Mouse (Mus musculus) frontal cortex, postnatal 25 days (tissue): ENCODE measurements around the gene Fbxo31.

ENCODE experiments used
- DNase-seq, 2 experiments: peaks; one replicate each; pipeline ENCODE4 v3.0.0; 2022; ENCODE audit warnings: low spot score in 2 of 2

The Fbxo31 gene

DNA sequence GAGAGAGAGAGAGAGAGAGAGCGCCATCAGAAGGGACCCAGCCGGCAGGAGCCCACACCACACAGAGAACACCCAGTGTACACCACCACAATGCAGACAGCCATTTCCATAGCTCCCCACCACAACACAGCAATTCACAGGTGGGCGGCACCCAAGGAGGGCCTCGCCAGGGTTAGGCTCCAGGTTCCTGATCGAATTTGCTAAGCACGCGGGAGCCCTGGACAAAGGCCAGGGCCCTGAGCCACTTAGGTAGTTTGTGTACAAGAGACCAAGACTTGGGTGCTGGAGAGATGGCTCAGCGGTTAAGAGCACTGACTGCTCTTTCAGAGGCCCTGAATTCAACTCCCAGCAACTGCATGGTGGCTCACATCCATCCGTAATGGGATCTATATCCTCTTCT is 26.1 kb downstream of the Fbxo31 start:
- no peak for DNase-seq

DNA sequence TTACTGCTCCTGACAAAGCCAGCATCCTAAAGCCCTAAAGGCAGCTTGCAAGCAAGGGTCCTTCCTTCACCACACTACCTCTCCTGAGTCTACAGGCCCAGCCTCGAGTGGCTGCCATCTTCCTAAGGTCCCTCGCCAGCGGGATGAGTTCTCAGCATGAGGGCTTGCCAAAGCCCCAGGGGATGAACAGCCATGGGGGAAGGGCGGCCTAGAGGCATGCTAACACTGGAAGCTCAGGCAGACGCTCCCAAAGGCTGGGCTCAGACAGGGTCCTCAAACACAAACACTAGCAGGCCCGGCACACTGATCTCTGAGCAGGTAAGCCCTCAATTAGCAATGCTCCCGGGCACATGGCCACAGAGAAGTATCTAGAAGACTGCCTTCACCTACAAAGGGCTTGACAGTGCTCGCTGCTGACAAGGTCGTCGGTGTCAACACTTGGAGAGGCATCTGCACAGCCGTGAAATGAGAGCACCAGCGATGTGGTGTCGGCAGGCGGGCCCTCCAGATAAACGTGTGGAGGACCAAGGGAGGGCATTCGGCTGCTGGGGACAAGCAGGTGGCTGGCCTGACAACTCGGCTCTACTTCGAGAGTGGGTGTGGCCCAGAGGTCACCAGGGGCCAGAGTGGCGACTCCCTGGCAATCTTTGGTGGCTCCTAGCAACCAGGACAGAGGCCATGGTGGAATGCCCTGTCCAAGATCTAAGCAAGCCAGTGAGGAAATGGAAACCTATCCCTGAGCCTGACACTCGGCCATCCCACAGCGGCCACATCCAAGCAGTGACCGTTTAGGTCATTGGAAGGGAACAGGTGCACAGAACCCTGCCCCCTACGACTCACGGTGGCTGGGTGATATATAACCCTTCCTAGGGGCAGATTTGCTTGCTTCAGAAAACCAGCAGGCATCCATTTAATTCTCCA is 27.3 kb downstream of the Fbxo31 start:
- no peak for DNase-seq

DNA sequence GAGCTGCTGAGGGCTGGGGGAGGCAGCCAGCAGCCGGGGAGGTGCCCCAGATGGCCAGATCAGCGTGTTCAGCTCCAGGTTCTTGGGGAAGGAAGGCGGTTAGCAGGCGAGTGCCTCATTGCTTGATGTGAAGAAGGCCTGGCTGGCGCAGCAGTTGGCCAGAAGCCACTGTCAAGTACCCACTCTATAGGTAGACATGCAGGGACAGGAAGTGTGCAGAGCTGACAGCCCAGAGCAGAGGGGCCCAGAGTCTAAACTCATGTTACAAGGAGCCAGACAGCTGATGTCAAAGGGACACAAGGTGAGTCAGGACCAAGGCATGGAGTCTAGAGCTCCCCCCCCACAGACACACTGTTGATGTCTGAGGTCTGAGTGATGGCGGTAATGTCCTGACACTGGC is 28.6 kb downstream of the Fbxo31 start:
- no peak for DNase-seq

DNA sequence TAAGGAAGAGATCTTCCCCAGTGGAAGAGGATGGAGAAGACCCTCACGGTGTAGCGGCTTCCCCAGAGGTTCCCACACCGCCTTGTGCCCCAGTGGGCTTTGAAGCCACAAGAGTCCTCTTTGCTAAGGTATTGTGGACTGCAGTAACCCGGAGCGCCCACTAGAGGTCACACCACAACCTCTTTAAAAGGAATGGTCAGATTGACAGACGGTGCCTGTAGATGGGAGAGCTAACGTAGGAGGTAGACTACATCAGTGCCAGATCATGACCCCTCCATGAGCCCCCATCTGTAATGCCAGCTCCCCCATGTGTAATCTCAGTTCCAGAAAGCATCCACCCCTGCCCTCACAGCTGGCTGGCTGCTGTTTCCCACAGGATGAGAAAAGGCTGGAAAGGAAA is 31.5 kb downstream of the Fbxo31 start:
- peak; percentile 66 to 67 for DNase-seq

DNA sequence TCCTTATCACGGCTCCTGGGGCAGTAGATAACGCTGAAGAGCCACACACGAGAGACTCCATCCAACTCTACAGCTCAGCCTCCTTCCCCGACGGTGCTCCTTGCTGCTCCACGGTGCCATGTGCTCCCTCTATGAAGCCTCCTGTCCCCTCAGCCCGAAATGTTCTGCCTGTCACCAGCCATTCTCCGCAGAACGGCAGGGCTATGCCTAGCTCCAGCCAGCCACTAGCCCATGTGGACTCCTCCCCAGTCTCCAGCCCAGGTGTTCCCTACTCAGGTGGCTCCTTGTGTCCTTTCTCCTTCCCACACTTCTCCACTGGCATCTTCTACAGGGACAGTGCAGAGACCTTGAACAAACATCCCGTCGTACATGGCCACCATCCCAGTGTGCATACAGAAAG is 33.7 kb downstream of the Fbxo31 start:
- no peak for DNase-seq

DNA sequence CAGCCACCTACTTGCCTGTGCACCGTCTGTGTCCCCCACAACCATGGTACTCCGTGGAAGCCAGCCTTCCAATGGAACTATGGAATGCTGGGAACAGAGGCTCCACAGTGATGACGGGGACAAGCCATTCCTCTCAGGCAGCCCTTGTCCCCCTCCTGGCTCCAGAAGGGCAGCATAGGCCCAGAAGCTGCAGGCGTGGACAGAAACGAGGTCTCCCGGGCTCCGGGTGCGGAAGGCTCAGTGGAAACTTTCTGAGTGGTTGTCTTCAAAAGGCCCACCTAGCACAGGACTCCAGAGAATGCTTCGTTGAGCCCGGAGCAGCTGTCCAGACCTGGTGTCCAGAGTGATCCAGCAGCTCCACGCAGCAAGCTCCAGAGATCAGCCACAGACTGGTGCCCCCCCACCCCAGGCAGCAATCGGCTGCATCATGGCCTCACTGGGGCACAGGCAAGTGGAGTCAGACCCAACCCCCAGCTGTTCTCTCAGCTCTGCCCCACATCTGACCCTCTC is 34.3 kb downstream of the Fbxo31 start, which contains the start of gene 1700018B08Rik:
TSS of gene 1700018B08Rik (minus strand) at position 45 of the 510 bp plus-strand sequence.
- no peak for DNase-seq

DNA sequence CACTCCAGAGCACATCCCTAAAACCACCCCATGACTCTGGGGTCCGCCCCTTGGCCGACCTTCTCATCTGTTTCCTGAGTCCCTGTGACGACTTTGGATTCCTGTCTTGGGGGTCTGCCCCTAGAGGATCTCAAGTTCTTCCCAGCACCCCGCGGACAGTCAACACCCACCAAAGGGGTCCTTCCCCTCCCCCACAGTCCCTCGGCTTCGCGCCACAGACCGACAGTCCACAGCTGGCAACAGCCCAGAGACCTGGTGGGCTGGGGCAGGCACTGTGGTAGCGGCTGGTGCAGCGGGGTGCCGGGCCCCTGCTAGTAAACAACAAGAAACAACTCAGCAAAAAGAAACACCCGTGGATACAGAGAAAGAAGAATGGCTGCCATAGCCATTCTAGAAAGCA is 35.7 kb downstream of the Fbxo31 start:
- DNase-seq: no peak

DNA sequence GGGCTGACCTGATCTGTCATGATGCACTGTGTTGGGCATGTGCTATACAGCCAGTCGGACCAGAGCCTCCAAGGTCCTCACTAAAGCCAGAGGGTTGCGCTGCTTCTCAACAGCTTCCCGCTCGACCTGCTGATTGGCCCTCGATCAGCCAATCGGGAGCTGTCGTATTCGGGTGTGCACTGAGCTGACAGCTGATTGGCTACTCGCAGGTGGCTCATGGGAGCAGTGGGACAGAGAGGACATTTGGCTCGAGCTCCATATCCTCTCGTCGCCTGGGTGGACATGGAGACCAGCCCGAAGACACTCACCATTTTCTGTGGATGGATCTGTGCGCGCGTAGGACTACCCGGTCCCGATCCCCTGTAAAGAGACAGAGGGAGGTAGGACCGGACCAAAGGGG is 36.7 kb downstream of the Fbxo31 start:
- no peak for DNase-seq

DNA sequence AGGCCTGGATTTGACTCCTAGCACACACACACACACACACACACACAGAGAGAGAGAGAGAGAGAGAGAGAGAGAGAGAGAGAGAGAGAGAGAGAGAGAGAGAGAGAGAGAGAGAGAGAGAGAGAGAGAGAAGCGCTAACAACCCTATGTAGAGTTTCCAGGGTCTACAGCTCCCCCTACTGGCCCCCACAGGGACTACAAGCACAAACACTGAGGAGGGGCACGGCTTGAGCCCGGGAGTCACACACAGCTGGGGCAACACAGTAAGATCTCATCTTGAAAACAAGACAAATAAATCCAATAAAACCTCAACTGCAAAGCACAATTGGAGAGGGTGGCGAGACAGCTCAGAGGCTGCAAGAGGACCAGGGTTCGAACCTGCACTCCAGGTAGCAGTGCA is 46.2 kb downstream of the Fbxo31 start:
- DNase-seq: no peak

DNA sequence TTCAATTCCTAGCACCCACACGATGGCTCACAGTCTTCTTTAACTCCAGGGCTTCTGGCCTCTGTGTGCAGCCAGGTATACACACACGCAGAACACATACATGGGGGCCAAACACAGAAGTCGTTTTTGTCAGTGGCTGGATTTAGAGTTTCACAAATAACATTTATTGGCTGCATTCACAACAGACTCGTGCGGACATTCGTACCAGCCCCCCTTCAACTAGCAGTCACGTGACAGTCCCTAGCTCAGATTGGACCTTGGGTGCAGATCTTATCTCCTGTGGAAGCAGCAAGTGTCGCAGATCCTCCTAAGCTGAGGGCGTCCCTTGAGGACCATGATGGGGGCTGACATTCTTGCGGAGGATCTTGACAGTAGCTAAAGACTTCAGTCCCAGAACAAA is 48.0 kb downstream of the Fbxo31 start:
- no peak for DNase-seq

DNA sequence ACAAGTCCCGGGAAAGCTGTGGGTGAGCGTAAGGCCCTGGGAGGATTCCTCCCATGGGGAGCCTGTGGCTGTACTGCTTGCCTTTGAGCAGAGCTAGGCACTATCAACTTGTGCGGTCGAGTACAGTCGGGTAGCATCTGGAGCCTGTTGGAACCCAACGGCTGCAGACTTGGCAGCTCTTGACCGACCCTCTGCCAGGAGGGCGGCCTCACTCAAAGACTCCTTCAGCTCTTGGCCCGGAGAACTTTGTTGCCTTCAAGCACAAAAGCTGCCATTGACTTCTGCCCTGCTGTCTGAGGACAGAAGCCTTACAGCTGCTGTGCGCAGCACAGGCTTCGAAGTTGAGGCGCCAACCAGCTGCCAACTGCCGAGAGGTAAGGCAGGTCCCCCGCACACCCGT is 49.8 kb downstream of the Fbxo31 start:
- no peak for DNase-seq

DNA sequence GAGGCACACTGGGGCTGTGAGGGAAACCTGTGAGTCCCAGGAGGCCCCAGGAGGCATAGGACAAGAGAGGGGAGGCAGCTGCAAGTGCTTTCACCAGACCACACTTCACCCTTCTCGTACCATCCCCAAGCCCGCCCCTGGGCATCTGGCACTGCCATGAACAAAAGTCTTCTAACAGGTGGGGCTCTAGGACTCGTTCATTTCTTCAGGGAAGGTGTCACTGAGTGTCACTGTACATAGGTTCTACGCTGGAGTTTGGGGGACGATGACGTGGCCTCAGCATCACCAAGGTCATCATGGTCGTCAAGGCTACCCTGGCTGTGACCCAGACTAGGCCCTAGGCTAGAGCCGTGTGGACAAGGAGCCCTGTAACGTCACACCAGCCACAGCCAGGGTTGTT is 50.9 kb downstream of the Fbxo31 start:
- no peak for DNase-seq

DNA sequence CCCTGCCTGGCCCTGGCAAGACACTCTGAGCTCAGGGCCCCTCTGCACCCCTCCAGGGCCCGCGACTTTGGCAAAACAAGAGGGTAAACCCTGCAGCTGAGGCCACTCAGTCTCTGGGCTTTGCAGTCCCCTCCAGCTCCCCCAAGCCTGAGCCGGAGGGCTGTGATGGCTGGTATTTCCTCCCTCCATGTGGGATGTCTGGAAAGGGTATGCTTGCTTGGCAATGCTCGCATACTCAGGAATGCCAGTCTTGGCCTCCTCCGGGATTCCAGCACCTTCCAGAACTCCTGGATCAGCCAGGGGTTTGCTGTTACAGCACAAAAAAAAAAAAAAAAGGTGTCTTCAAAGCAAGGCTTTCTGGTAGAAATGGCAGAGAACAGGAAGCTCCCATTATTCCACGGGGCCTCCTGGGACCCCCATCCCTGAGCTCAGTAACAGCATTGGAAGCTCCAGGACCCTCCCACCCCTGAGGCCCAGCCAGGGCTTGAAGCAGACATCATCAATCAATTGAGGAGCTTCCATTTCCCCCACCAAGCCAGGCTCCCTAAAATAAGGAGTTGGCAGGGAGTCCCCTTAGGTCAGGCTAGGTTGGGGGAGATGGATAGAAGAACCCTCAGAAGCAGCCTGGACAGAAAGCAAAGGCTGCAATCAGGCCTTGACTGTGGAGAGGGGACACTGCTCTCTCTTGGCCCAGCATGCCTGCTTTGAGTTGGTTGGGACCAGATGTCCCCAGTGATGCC is 51.6 kb downstream of the Fbxo31 start:
- DNase-seq: no peak

DNA sequence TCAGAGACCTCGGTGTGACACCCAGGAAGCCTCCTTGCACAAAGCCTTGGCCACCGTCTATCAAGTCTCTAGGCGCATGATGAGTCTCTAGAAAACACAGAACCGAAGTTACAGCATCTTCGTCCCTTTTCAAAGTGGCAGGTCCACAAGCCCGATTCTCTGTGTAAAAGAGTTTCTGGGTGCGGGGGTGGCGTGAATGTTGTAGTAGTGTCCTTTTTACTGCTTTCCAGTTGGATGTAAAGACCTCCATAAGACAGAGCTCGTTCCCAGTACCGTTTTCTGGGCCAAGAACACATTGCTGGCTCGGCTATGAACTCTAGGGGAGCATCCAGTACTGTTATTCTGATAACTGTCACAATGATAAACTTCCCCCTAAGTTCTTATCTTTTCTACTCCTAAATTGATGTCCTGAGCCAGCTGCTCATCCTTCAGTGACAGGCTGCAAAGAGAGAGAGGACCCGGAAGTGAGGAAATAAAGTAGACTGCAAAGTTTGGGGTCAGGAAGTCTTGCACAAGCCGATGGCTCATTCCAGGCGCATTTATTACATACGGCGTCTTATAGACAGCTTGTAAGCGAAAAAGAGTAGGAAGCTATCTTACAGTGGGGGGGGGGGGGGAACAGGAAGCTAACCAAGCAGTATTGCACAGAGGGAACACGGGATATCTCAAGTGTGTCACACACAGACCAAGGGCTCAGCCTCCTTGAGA is 53.3 kb downstream of the Fbxo31 start:
- DNase-seq: no peak

DNA sequence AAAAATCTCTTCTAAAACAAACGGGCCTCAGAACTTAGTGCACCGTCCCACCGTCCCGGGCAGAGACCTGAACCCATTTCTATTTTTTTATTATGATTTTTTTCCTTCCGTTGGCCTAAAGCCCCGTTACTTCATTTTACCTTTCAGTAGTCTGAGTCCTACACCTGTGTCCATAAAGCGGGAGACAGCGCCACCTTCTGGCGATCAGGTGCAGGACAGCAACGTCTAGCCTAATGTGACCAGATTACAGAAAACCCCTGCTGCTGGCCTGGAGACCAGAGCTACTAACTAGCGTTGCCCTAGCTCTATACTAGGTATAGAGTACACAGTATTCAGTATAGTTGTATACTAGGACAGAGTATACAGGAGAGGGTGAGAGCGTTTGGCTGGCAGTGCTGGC is 65.2 kb downstream of the Fbxo31 start:
- peak; percentile 73 to 79 for DNase-seq

DNA sequence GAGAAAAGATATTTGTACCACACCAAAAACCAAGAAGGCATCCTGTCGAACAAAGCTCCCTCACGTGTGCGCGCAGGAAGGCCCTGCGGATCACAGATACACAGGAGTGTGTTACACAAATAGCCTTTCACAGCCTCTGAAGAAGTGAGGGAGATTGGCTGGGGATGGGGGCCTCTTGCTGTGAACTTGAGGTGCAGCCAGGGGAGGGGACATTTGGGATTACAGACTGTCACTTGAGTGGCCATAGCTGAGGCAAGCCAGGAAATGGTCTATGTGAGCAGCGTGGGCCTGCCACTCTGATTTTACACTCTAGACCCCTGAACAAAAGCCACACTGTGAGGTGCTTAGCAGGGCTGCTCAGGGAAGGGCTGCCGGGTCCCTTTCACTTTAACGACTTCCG is 66.9 kb downstream of the Fbxo31 start:
- DNase-seq: no peak
